Mouse (Mus musculus) cerebellum, adult 8-10 months (tissue): Measurements from ENCODE around the gene Robo3.

ENCODE experiments used
- DNase-seq: peaks from one replicate; pipeline ENCODE4 v3.0.0; 2022

The Robo3 gene

GRCm38 (mm10) chr9:37367301-37368080 lies 65.6 kb downstream of the Robo3 start, which contains the start of gene Hepacam:
Gene Hepacam (plus strand): TSS chr9:37367351.
- no peak for DNase-seq

- DNase-seq = no peak
Measured at GRCm38 (mm10) chr9:37365706-37366105, 67.3 kb downstream of the Robo3 start.
